Mouse (Mus musculus): Measurements from ENCODE around the gene Ufm1. TPM values are rescaled to one million over a fixed set of nuclear protein-coding genes. Genes with fewer than 3 reads are reported as not detected.

The Ufm1 gene
- total RNA-seq (2014; rRNA removed) (19.3 and 24.8 TPM in 2 replicates), polyA plus RNA-seq (2012; rRNA removed) (10.0 and 10.3 TPM in 2 replicates)

DNA sequence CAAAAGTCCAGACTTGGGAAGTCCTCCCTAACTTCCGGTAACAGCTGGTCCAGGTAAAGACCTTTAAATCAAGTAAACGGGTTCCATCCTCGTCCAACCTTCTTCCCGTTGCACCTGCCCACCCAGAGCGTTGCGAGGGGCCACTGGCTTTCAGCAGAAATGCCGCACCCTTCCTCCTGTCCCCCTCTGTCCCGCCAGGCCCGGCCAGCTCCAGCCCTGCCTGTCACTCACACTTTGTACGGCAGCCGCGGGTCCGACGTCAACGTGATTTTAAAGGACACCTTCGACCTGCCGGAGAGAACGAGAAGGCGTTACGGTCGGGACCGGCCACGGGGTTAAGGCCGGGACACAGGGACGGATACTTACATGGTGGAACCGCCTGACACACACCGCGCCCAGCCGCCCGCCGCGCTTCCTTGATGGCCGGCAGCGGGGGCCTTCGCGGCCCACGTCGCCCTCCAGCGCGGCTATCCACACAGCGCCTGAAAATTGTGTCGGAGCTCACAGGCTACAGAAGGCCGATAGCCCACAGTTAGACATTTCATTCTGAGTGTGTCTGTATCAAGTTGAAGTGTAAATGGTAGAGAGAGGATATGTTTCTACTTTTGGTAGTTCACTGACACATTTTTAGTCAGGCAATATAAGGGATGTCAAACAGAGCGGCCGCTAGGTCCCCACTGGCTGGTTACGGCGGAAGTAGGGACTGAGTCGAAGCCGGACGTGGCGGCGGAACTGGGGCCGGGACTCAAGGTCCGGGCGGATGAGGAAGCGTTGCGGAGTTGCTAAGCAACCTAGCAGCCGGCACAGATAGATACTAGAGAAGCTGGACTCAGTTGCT lies at the start of gene Ufm1:
Gene Ufm1 (minus strand): TSS at position 448 of the 838 bp plus-strand sequence.
- peaks cover 23% of the 10 kb centered on the region for H3K36me3 ChIP-seq (ENCODE audit: control insufficient read depth, insufficient read depth, low read length)
- H3K4me3 ChIP-seq (ENCODE audit: insufficient read depth, low read depth, low read length) = peak within 1 kb of the TSS; percentile 94
- no peaks in the 10 kb centered on the region for H3K27me3 ChIP-seq (ENCODE audit: control insufficient read depth, insufficient read depth, low read length)
- DNase-seq (ENCODE audit: extremely low read depth, low read depth, low spot score) = peak; percentile 89
- peaks cover 8% of the 10 kb centered on the region; the same call in 1 of the 2 replicates for H3K79me2 ChIP-seq (ENCODE audit: control insufficient read depth, insufficient read depth, low read length)
- H3K4me1 ChIP-seq (ENCODE audit: control insufficient read depth, insufficient read depth, low read length) = peaks cover 7% of the 10 kb centered on the region; the same call in 1 of the 2 replicates
- peak within 1 kb of the TSS; percentile 80 for H3K9ac ChIP-seq (ENCODE audit: low read depth, low read length)
- TF ChIP-seq CTCF (IDR thresholded peaks at IDR 0.05; ENCODE audit: low read depth, low read length) (no peak), POLR2A (IDR thresholded peaks at IDR 0.05; ENCODE audit: extremely low read depth, insufficient read depth, low read length) (0 out of 2 replicates have a peak, but pooled peaks have one; percentile 30)
- H3K27ac ChIP-seq (replicated peaks; ENCODE audit: insufficient read depth, low read depth, low read length) = peak within 1 kb of the TSS; percentile 63
- WGBS = under 1% methylated on average over 58 of the region's 58 CpGs

DNA sequence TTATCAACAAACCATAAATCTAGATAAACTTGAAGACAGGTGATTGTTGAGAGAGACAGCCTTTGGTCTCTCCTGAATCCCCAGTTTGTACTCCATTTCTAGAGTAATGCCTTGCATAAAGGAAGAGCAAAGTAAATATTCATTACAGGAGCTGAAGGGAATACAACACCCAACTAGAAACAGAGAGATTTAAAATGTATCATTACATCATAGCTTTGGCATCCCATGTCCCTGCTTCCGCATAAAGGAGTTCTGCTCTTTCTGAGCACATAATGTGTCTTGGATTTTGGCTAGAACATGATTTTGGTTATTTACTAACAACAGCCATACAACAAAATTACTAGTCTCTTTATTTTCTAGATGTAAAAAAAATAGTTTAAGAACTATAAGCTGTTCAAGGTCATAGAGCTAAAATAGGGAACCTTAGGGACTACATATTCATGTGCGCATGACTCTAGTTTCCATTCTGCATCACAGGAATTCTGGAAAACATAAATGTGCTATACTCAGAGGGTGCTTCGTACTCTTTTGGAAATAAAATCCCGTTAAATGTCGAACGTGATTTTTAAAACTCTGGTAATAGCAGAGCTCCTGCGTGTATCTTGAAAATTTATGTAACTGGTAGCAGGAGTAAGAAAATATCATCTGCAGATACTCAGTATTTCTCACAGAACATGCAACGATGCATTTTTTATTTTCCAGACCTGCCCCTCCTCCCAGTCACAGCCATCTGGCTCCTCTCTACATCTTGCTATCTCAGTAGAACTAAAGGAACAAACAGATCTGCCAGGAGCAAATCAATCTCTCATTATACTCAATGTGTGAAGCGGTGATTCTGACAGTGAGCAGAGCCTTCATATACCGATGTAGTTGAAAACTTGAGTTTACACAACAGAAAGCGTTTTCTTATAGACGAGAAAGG lies 27.2 kb upstream of the Ufm1 start:
- no peak for DNase-seq (ENCODE audit: extremely low read depth, low read depth, low spot score)
- TF ChIP-seq CTCF (IDR thresholded peaks at IDR 0.05; ENCODE audit: low read depth, low read length) (no peak), POLR2A (IDR thresholded peaks at IDR 0.05; ENCODE audit: extremely low read depth, insufficient read depth, low read length) (no peak)
- Histone ChIP-seq H3K4me1 (ENCODE audit: control insufficient read depth, insufficient read depth, low read length) (no peaks in the 10 kb centered on the region), H3K36me3 (ENCODE audit: control insufficient read depth, insufficient read depth, low read length) (no peaks in the 10 kb centered on the region), H3K27ac (replicated peaks; ENCODE audit: insufficient read depth, low read depth, low read length) (no peak overlapping the region), H3K79me2 (ENCODE audit: control insufficient read depth, insufficient read depth, low read length) (no peaks in the 10 kb centered on the region), H3K9ac (ENCODE audit: low read depth, low read length) (no peak overlapping the region), H3K27me3 (ENCODE audit: control insufficient read depth, insufficient read depth, low read length) (no peaks in the 10 kb centered on the region), H3K4me3 (ENCODE audit: insufficient read depth, low read depth, low read length) (no peak overlapping the region)
- 91% methylated on average over 12 of the region's 12 CpGs for WGBS

DNA sequence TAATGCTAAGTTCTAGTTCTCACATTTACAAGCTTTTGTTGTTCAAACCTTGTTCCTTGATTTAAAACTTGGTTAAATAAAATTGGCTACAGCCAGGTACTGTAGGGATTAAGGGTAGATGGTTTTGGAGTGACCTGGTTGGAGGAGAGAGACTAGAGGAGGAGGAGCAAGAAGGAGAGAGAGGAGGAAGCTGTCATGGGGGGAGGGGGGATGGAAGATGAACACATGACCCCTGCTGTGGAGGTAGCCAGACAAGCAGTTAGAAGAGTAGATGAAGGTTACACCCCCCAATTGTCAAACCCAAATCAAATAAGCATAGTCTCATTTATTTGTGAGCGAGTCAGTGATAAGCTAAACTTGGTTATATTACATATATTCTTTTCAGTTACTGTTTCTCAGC lies 8.0 kb upstream of the Ufm1 start:
- TF ChIP-seq CTCF (IDR thresholded peaks at IDR 0.05; ENCODE audit: low read depth, low read length) (no peak), POLR2A (IDR thresholded peaks at IDR 0.05; ENCODE audit: extremely low read depth, insufficient read depth, low read length) (no peak)
- no peaks in the 10 kb centered on the region for H3K27me3 ChIP-seq (ENCODE audit: control insufficient read depth, insufficient read depth, low read length)
- H3K4me3 ChIP-seq (ENCODE audit: insufficient read depth, low read depth, low read length) = no peak overlapping the region
- H3K36me3 ChIP-seq (ENCODE audit: control insufficient read depth, insufficient read depth, low read length) = no peaks in the 10 kb centered on the region
- no peak for DNase-seq (ENCODE audit: extremely low read depth, low read depth, low spot score)
- H3K79me2 ChIP-seq (ENCODE audit: control insufficient read depth, insufficient read depth, low read length) = no peaks in the 10 kb centered on the region
- no peaks in the 10 kb centered on the region for H3K4me1 ChIP-seq (ENCODE audit: control insufficient read depth, insufficient read depth, low read length)
- H3K9ac ChIP-seq (ENCODE audit: low read depth, low read length) = no peak overlapping the region
- WGBS = 88% methylated on average over 1 of the region's 1 CpGs
- H3K27ac ChIP-seq (replicated peaks; ENCODE audit: insufficient read depth, low read depth, low read length) = no peak overlapping the region

DNA sequence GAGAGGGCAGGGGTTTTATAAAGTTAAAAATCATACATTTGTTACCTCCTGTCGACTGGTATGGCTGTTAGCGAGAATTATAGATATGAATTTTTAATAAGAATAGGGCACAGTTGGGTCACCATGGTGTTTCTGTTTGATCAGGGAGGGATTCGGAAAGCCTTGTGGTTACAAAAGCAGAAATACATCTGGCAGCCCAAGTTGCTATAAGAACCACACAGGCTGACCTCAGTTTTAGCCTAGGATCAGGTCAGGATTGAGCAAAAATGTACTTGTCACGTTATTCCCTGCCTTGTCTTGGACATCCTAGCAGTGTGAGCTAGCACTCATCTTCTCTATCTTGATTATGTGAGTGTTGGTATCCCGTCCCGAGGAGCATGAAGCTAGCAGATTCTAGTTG lies 6.9 kb upstream of the Ufm1 start:
- Histone ChIP-seq H3K9ac (ENCODE audit: low read depth, low read length) (no peak overlapping the region), H3K4me1 (ENCODE audit: control insufficient read depth, insufficient read depth, low read length) (no peaks in the 10 kb centered on the region), H3K4me3 (ENCODE audit: insufficient read depth, low read depth, low read length) (no peak overlapping the region), H3K27ac (replicated peaks; ENCODE audit: insufficient read depth, low read depth, low read length) (no peak overlapping the region), H3K36me3 (ENCODE audit: control insufficient read depth, insufficient read depth, low read length) (no peaks in the 10 kb centered on the region), H3K79me2 (ENCODE audit: control insufficient read depth, insufficient read depth, low read length) (no peaks in the 10 kb centered on the region), H3K27me3 (ENCODE audit: control insufficient read depth, insufficient read depth, low read length) (no peaks in the 10 kb centered on the region)
- DNase-seq (ENCODE audit: extremely low read depth, low read depth, low spot score) = no peak
- no peak for TF ChIP-seq CTCF (IDR thresholded peaks at IDR 0.05; ENCODE audit: low read depth, low read length)
- 81% methylated on average over 6 of the region's 6 CpGs for WGBS

DNA sequence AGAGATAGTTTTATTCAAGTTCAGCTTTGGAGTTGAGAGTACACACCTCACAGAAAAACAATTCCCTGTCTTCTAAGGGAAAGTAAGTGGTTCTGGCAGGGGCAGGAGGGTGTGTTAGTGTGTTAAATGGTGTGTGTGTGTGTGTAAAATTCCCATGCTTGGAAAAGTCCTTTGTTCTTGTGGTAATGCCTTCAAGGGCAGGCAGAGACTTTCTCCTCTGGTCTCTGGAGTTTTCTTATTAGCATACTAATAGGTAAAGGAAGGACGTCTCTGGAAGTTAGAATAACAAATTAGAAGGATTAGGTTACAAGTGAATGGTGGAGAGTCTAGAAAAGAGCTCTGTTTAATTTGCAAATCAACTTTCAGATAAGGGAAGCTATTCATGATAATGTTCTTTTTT lies 5.6 kb upstream of the Ufm1 start:
- peaks cover 2% of the 10 kb centered on the region; the same call in 1 of the 2 replicates for H3K4me1 ChIP-seq (ENCODE audit: control insufficient read depth, insufficient read depth, low read length)

More for the DNA sequence above, 5.6 kb upstream of the Ufm1 start:
- TF ChIP-seq CTCF (IDR thresholded peaks at IDR 0.05; ENCODE audit: low read depth, low read length) (no peak), POLR2A (IDR thresholded peaks at IDR 0.05; ENCODE audit: extremely low read depth, insufficient read depth, low read length) (no peak)
- 49% methylated on average over 1 of the region's 1 CpGs for WGBS
- no peak overlapping the region for H3K4me3 ChIP-seq (ENCODE audit: insufficient read depth, low read depth, low read length)
- no peak overlapping the region for H3K9ac ChIP-seq (ENCODE audit: low read depth, low read length)
- H3K79me2 ChIP-seq (ENCODE audit: control insufficient read depth, insufficient read depth, low read length) = no peaks in the 10 kb centered on the region
- no peaks in the 10 kb centered on the region for H3K36me3 ChIP-seq (ENCODE audit: control insufficient read depth, insufficient read depth, low read length)
- no peak for DNase-seq (ENCODE audit: extremely low read depth, low read depth, low spot score)
- H3K27ac ChIP-seq (replicated peaks; ENCODE audit: insufficient read depth, low read depth, low read length) = no peak overlapping the region
- H3K27me3 ChIP-seq (ENCODE audit: control insufficient read depth, insufficient read depth, low read length) = no peaks in the 10 kb centered on the region
